Mouse (Mus musculus) MEL (cell line): ENCODE data around the gene Vmn1r79.
"Not testable (repeated sequence)": the region's sequence is repeated elsewhere in the genome, so short reads cannot be mapped to it uniquely, and the experiment has no call there.

Source experiments
- CTCF ChIP-seq, 3 experiments: IDR thresholded peaks in 2 of 3; conservative IDR thresholded peaks in 1 of 3; 2 replicates each; pipeline ENCODE4 v1.5.1; 2011 to 2012; ENCODE audit warnings: low read length in 3 of 3, low read depth in 2 of 3, mild to moderate bottlenecking in 2 of 3, improper control_type of control experiment in 1 of 3, inconsistent platforms in 1 of 3, mixed read lengths in 1 of 3, moderate library complexity in 1 of 3; ENCODE audit not compliant: control insufficient read depth in 1 of 3, insufficient read depth in 1 of 3, poor library complexity in 1 of 3, severe bottlenecking in 1 of 3
- EP300 ChIP-seq, 2 experiments: IDR thresholded peaks; 2 replicates each; pipeline ENCODE4 v1.6.1; 2011; ENCODE audit warnings: improper control_type of control experiment in 2 of 2, low read length in 2 of 2, low read depth in 1 of 2, mild to moderate bottlenecking in 1 of 2
- POLR2A ChIP-seq, 2 experiments: IDR thresholded peaks; 2 replicates each; pipeline ENCODE4 v1.6.1; 2011 to 2012; ENCODE audit warnings: low read length in 2 of 2, mild to moderate bottlenecking in 2 of 2, control low read depth in 1 of 2, improper control_type of control experiment in 1 of 2, low read depth in 1 of 2, moderate library complexity in 1 of 2; ENCODE audit not compliant: control insufficient read depth in 1 of 2, insufficient read depth in 1 of 2, poor library complexity in 1 of 2
- TCF12 ChIP-seq: IDR thresholded peaks from 2 replicates; pipeline ENCODE4 v1.6.1; 2014; ENCODE audit warnings: low read depth, mild to moderate bottlenecking, inconsistent platforms, low read length, improper control_type of control experiment, moderate library complexity
- ZC3H11A ChIP-seq: IDR thresholded peaks from 2 replicates; pipeline ENCODE4 v1.6.1; 2012; ENCODE audit warnings: low read depth, mild to moderate bottlenecking, inconsistent platforms, low read length, improper control_type of control experiment

- TF ChIP-seq POLR2A (IDR thresholded peaks at IDR 0.05; ENCODE audit: control insufficient read depth in 1 of 2, insufficient read depth in 1 of 2, low read depth in 1 of 2, low read length in 2 of 2, poor library complexity in 1 of 2); CTCF (IDR thresholded peaks at IDR 0.05 in 2 of 3, conservative IDR thresholded peaks at IDR 0.05 in 1 of 3; ENCODE audit: control insufficient read depth in 1 of 3, insufficient read depth in 1 of 3, low read depth in 2 of 3, low read length in 3 of 3, poor library complexity in 1 of 3, severe bottlenecking in 1 of 3); ZC3H11A; EP300 (IDR thresholded peaks at IDR 0.05; ENCODE audit: low read depth in 1 of 2, low read length in 2 of 2); TCF12: not testable (repeated sequence)
These were observed 1.8 kb downstream of the Vmn1r79 start for GRCm38 (mm10) chr7:12172926-12173325.
